Mouse (Mus musculus) spleen, adult 2 months (tissue): ENCODE measurements around the gene Tmem212.

Experiments used
- CTCF ChIP-seq: fragments of 200-500 bp; IDR thresholded peaks from 2 replicates; pipeline ENCODE4 v1.5.1; 2011; ENCODE audit warnings: mild to moderate bottlenecking, inconsistent platforms; ENCODE audit not compliant: insufficient read depth, insufficient read length, insufficient replicate concordance; ENCODE audit errors: extremely low read depth
- POLR2A ChIP-seq: fragments of 200-500 bp; IDR thresholded peaks from 2 replicates; pipeline ENCODE4 v1.6.1; 2011; ENCODE audit warnings: low read depth, low read length, inconsistent platforms

GRCm38 (mm10) chr3:27859161-27859561 lies 37.0 kb downstream of the Tmem212 start:
- TF ChIP-seq CTCF = no peak
- no peak for TF ChIP-seq POLR2A
